Mouse (Mus musculus) natural killer cell, adult 2 months (primary cell): ENCODE measurements around the gene Rbms1.

Source experiments
- DNase-seq, 2 experiments: peaks; one replicate each; pipeline ENCODE4 v3.0.0; 2022; ENCODE audit warnings: low spot score in 2 of 2

Gene Rbms1

DNA sequence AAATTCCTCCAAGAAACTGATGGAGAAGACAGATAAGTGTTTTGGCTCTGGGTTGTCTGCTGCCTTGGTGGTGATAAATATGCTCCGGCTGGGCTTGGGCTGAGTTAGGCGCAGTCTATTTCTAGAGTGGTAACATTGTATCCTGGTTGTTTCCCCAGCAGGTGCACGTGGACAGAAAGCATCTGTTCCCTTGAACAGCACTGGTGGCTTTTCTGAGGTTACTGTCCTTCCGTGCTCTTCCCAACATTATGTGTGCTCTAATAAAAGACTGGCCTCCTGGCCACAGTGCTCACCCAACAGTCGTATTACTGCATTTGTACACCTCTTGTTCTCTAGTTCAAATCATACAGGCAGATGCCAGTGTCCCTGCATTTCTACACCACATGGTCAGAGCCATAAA lies 250.1 kb downstream of the Rbms1 start:
- no peak for DNase-seq

DNA sequence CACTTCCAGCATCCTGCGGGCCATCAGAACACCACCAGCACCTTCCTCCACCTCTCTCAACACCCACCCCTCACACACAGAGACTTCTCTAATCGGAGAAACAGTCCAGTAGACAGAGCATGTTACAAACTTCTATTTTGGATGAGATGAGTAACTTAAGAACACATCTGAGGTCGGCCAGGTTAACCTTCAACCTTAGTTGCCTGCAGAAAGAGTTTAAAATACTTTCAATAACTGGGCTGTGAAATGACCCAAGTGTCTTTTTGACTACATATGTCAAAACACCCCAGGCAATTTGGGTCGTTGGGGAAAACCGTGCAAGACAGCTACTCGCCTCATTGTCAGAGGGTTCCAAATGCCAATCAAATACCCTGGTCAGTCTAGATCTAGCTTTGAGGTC lies 250.5 kb downstream of the Rbms1 start:
- no peak for DNase-seq

DNA sequence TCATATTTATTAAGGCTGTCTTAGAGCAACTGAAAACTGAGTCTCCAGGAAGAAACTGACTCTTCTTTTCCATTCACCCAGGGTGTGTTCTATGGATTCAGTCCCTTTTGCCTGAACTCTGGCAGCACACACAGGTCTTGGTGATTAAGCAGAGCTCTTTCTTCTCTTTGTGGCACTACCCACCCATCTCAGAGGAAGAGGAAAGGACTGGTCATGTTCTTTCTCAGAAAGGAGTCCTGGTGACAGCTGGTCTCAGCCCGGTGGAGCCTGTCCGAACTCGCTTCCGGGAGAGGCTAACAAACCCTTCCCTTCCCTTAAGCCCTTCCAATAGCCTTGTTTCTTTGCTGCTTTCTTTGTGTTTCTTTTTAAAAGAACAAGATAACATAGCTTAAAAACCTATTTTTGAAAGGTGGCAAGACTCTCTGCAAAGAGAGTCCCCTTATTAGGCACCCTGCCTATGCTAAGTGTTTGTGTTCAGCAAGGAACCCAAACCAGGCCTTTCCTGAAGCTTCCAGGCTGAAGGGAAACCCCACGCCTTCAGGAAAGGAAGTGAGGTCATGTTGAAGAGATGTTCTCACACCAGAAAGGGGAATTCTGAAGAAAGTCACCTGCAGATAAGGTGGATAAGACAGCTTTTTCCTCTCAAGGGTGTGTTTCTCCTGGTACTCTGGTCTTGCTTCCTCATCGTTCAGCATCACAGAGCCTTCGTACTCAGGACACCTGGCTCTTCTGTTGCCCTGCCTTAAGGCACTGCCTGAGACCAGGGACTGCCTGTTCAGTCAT lies 251.7 kb downstream of the Rbms1 start:
- DNase-seq, result no peak

DNA sequence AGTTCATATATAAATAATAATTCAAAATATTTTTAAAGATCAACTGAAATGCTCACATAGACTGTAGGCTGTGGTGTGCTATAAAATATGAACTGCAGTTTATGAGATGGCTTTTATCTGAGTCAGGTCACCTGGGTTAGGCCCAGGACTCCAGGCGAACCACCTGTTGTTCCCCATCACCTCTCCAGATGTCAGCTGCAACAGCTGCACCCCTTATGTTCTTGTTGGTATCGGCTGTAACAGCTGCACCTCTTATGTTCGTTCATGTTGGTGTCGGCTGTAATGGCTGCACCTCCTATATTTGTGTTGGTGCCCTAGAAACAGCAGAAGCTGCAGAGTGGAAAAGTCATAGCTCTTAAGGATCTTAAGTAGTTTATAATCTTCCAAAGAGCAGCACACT lies 252.7 kb downstream of the Rbms1 start:
- no peak for DNase-seq

DNA sequence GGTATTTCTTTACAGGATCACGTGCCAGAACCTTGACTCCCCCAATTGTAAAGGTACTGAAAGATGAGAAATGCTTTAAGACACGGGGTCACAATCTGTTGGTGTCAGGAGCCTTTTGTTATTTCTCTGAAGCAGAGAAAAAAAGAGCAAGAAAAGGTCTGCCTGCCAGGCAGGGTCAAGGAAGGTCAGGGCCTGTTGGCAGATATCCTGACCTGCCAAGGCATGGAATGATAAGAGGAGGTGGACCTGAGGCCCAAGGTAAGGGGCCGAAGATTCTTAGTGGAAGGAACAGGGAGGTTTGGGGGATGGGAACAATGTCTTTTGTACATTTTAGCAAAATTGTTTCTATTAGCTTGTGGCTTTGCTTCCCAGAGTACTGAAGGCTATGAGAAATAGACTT lies 254.3 kb downstream of the Rbms1 start:
- no peak for DNase-seq

DNA sequence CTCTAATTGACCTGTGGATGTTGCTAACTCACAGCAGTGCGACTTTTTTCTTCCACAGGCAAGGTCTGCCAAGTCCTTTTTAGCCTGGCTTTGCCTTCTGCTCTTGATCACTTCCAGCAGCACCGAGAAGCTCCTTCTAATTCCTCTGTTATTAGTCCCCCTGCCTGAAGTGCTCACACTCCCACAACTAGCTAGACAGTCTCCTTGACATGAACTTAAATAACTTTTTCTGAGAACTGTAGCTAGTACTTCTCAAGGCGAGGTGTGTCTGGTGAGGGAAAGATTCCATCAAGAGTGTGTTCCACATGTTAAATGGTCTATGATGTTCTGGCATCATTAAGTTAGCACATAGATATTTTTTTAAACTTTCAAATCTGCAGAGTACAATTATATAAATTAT lies 256.1 kb downstream of the Rbms1 start:
- no peak for DNase-seq

DNA sequence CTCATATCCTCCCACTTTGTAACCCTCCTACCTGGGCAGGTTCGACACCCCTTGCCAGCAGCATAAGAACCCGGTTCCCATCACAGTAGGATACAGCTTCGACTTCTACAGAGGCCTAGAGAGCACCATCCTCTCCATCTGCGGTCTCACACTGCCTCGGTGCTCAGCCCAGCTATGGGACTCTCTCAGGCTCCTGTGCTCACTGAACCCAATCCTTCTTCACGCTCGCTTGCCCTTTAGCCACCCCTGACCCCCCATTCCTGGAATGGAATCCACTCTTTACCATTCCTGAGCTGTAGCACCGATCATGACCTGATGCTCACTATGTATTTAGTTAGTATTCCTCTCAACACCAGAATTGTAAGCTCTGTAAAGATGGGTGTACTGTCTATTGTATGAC lies 257.6 kb downstream of the Rbms1 start:
- no peak for DNase-seq

DNA sequence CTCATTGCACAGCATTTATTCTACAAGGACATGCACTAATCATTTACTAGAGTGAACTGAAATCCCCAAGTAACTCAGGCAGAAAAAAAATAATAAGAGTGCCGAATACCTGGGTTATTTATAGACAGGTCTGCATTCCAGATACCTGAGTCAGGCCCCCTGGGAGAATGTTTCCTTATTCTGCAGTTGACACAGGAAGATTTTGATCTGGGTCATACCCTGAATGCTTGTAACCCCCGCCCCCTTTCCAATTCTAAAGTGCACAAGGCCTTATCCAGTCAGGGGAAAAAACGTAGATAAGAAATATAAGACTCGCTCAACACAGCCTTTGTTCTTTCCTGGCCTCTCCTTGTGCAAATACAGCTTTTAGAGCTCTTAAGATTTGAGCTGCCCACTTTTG lies 259.7 kb downstream of the Rbms1 start:
- DNase-seq, result no peak

DNA sequence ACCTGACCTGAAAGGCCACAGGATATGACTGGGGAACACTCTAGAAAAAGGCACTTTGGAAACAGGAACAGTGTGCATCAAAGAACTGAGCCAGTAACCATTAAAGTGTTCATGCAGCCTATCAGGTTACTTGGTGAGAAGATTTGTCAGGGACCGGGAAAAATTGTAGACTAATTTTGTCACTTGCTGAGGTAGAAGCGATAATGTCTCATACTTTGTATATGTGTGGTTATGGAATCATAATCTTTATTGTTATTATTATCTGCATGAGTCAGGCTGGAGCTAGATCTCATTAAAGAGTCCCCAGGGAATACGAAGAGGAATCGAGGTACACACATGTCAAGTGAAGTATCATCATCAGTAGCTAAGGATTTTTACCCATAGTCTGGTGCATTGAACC lies 262.0 kb downstream of the Rbms1 start:
- DNase-seq, result no peak
